Mouse (Mus musculus) neural tube, embryonic 15.5 days (tissue): ENCODE results near the gene Ubc. TPM values are rescaled to one million over a fixed set of nuclear protein-coding genes. Genes with fewer than 3 reads are reported as not detected.

Source experiments
- ATAC-seq: fragments of 200-750 bp; cut with Nextera tagmentation; 2 replicates; pipeline ENCODE4 v1.8.0; 2017; ENCODE audit warnings: mild to moderate bottlenecking, moderate TSS enrichment, moderate library complexity; ENCODE audit not compliant: low FRiP score
- H3K27ac ChIP-seq: fragments of 300-500 bp; sonication (generic); replicated peaks from 2 replicates; pipeline ENCODE4 v1.5.1; 2015; ENCODE audit warnings: mild to moderate bottlenecking, inconsistent platforms
- H3K27me3 ChIP-seq: fragments of 300-500 bp; sonication (generic); replicated peaks from 2 replicates; pipeline ENCODE4 v1.6.1; 2015; ENCODE audit warnings: inconsistent platforms
- H3K36me3 ChIP-seq: fragments of 300-500 bp; sonication (generic); 2 replicates; pipeline ENCODE4 v1.6.1; 2015; ENCODE audit warnings: inconsistent platforms
- H3K4me1 ChIP-seq: fragments of 300-500 bp; sonication (generic); 2 replicates; pipeline ENCODE4 v1.6.1; 2015; ENCODE audit warnings: inconsistent platforms
- H3K4me2 ChIP-seq: fragments of 300-500 bp; sonication (generic); 2 replicates; pipeline ENCODE4 v1.6.1; 2015; ENCODE audit warnings: inconsistent platforms, mild to moderate bottlenecking, moderate library complexity
- H3K4me3 ChIP-seq: fragments of 300-500 bp; sonication (generic); replicated peaks from 2 replicates; pipeline ENCODE4 v1.5.1; 2015; ENCODE audit warnings: mild to moderate bottlenecking, inconsistent platforms
- H3K9ac ChIP-seq: fragments of 300-500 bp; sonication (generic); replicated peaks from 2 replicates; pipeline ENCODE4 v1.6.1; 2015; ENCODE audit warnings: mild to moderate bottlenecking, inconsistent platforms
- H3K9me3 ChIP-seq: fragments of 300-500 bp; sonication (generic); replicated peaks from 2 replicates; pipeline ENCODE4 v1.6.1; 2016; ENCODE audit warnings: inconsistent platforms
- WGBS: fragments of 180-500 bp; shearing (Covaris S2); methylation state at CpG from one replicate; pipeline ENCODE4 v1.1.7; 2015; ENCODE audit warnings: mixed read lengths; 5-methylcytosine and 5-hydroxymethylcytosine counted together
- polyA plus RNA-seq: library from polyadenylated mRNA; unstranded; fragments of >200 nt; fragmentation: Nextera tagmentation; extraction: Ambion mirVana; gene quantifications from 2 replicates; pipeline ENCODE4 v1.2.1, GENCODE M21; 2015

Gene Ubc
- polyA plus RNA-seq, 1 experiment from 2014 or later, result 1,380 TPM

DNA sequence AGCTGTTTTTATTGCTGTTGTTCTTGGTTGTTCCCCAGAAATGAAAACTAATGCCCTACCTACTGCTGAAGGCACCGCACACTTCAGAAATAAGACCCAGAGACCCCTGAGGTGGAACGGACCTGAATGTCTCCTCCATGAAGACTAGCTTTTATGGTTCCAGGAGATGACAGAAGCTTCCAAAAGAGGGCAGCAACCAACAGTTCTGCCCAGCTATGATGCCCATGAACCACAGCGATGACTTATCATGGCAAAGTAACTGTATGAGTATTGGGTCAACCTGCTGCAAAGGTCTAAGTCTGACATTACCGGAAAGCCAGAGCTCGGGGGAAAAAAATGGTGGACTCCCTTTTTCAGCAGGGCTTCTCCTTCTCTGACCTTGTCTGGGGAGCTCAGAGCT is 11.1 kb downstream of the Ubc start:
- no peak overlapping the region for H3K4me3 ChIP-seq
- no peaks in the 10 kb centered on the region for H3K36me3 ChIP-seq
- 84% methylated on average over 5 of the region's 5 CpGs for WGBS
- no peak for ATAC-seq
- H3K27ac ChIP-seq, result no peak overlapping the region
- H3K9me3 ChIP-seq, result no peaks in the 10 kb centered on the region
- H3K4me1 ChIP-seq, result peaks cover 9% of the 10 kb centered on the region; the same call in 1 of the 2 replicates
- no peak overlapping the region for H3K9ac ChIP-seq
- no peak overlapping the region for H3K4me2 ChIP-seq
- H3K27me3 ChIP-seq, result no peaks in the 10 kb centered on the region

DNA sequence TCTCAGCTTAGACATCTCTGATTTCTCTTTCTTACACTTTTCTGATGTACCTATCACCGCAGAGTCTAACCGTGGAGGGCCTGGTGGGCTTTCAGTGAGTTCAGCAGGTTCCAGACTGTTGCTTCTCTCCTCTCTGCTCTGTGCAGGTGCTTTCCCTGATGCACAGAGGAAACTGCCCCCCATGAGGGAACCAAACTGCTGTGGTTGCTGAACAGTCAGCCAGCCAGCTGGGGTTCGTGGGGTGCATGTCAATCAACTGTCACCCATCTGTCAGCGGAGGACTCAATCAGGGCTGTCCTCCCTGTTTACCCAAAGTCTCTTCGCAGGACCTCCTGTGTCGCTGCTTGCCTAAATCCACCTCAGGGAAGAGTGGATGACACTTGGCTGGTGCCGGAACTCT is 12.8 kb downstream of the Ubc start:
- H3K4me1 ChIP-seq, result peaks cover 2% of the 10 kb centered on the region; the same call in 1 of the 2 replicates
- H3K27me3 ChIP-seq, result no peaks in the 10 kb centered on the region
- no peaks in the 10 kb centered on the region for H3K36me3 ChIP-seq
- no peak overlapping the region for H3K27ac ChIP-seq
- WGBS, result 78% methylated on average over 7 of the region's 7 CpGs
- no peak overlapping the region for H3K9ac ChIP-seq
- ATAC-seq, result no peak
- H3K4me3 ChIP-seq, result no peak overlapping the region
- H3K9me3 ChIP-seq, result no peaks in the 10 kb centered on the region
- H3K4me2 ChIP-seq, result no peak overlapping the region

DNA sequence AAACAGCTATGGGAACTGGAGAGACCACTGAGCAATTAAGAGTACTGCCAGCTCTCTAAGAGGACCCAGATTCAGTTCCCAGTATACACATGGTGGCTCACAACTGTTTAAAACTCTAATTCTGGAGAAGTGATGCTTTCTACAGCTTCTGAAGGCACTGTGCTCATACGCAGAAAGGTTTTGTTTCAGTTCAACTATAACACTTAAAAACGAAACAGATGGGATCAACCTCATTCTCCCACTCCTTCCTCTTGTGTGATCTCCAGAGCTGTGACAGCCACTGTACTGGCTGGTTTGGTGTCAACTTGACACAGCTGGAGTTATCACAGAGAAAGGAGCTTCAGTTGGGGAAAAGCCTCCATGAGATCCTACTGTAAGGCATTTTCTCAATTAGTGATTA is 14.1 kb downstream of the Ubc start:
- Histone ChIP-seq H3K27me3 (no peaks in the 10 kb centered on the region), H3K4me2 (no peak overlapping the region), H3K4me3 (no peak overlapping the region), H3K4me1 (no peaks in the 10 kb centered on the region), H3K9me3 (no peaks in the 10 kb centered on the region), H3K36me3 (no peaks in the 10 kb centered on the region), H3K9ac (no peak overlapping the region), H3K27ac (no peak overlapping the region)
- ATAC-seq, result no peak
- 89% methylated on average over 2 of the region's 2 CpGs for WGBS

DNA sequence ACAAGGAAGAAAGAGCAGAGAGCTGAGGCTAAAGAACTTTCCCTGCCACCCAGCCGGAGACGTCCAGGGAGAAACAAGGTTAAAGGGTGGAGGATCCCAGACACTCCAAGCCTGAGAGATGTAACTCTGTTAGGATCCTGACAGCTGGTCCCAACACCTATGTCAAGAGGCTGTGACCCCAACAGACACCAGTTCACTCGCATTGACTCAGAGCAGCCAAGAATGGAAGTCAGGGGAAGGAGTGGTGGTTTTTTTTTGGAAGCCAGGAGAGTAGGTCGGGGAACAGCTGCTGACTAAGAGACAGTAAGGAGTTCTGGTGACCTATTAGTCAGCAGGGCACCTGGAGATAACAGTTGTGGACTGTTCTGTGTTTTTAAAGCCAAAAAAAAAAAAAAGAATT is 18.0 kb downstream of the Ubc start:
- no peak overlapping the region for H3K9ac ChIP-seq
- WGBS, result 88% methylated on average over 4 of the region's 4 CpGs
- no peak overlapping the region for H3K4me2 ChIP-seq
- H3K4me1 ChIP-seq, result no peaks in the 10 kb centered on the region
- H3K27me3 ChIP-seq, result no peaks in the 10 kb centered on the region
- H3K36me3 ChIP-seq, result no peaks in the 10 kb centered on the region
- no peaks in the 10 kb centered on the region for H3K9me3 ChIP-seq
- no peak overlapping the region for H3K27ac ChIP-seq
- H3K4me3 ChIP-seq, result no peak overlapping the region
- ATAC-seq, result no peak

DNA sequence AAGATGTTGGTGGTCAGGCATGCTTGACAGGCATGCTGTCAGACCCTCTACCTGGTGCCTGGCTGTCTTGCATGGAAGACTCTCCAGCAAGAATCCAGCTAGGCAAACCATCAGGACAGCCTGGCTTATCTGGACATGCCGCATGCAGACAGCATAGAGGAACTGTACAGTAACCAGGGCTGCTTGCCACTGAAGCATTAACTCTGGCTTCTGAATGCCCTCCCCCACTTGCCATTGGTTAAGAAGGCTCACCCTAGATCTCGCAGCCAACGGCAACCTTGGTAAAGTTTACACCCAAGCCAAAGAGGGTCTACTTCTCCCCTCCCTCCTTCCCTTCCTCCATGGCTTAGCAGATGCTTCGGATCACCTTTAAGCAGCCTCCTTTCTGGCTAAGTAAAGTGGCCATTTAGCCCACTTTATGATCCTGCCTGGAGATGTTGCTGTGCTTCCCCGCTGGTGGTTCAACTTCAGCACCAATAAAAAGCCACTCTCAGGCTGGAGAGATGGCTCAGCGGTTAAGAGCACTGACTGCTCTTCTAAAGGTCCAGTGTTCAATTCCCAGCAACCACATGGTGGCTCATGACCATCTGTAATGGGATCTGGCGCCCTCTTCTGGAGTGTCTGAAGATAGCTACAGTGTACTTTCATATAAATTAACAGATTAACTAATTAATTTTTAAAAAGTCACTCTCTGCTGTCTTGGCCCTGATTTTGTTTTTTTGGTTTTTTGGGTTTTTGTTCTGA is 18.9 kb downstream of the Ubc start:
- Histone ChIP-seq H3K27ac (no peak overlapping the region), H3K9me3 (no peaks in the 10 kb centered on the region), H3K4me2 (no peak overlapping the region), H3K4me3 (no peak overlapping the region), H3K9ac (no peak overlapping the region), H3K4me1 (no peaks in the 10 kb centered on the region), H3K27me3 (no peaks in the 10 kb centered on the region), H3K36me3 (no peaks in the 10 kb centered on the region)
- 68% methylated on average over 7 of the region's 7 CpGs for WGBS
- ATAC-seq, result no peak

DNA sequence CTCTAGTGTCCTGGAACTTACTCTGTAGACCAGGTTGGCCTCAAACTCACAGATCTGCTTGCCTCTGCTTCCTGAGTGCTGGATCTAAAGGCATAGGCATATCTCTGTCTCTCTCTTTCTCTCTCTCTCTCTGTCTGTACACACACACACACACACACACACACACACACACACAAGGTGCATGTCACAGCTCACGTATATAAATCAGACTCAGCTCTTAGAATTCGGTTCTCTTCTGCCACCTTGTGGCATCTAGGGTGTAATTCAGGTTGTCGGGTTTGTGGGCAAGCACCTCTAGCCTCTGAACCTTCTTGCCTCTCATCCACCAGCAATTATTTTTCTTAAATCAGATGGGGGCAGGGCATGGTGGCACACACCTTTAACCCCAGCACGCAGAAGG is 21.4 kb downstream of the Ubc start:
- ATAC-seq, result no peak

DNA sequence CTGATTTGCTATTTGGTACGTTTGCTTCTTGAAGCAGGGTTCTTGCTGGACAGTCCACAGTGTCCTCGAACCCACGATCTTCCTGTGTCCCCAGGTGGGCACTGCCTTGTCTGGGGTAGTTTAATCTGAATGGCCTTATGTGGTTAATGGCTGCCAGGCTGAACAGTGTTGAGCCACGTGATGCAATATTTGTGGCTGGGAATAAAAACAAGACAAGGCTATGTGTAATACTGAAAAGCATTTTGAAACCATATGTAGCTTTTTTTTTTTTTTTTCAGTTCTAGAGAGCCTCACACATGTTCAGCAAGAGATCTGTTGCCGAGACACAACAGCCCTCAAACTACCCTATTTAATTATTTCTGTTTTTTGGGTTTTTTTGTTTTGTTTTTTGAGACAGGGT is 21.8 kb downstream of the Ubc start:
- WGBS, result 72% methylated on average over 5 of the region's 5 CpGs
- no peak for ATAC-seq

More for the DNA sequence above, 21.4 kb downstream of the Ubc start:
- Histone ChIP-seq H3K4me2 (no peak overlapping the region), H3K9me3 (no peaks in the 10 kb centered on the region), H3K27ac (no peak overlapping the region), H3K4me3 (no peak overlapping the region), H3K9ac (no peak overlapping the region), H3K27me3 (no peaks in the 10 kb centered on the region), H3K36me3 (no peaks in the 10 kb centered on the region), H3K4me1 (no peaks in the 10 kb centered on the region)
- 2% methylated on average over 4 of the region's 4 CpGs for WGBS

DNA sequence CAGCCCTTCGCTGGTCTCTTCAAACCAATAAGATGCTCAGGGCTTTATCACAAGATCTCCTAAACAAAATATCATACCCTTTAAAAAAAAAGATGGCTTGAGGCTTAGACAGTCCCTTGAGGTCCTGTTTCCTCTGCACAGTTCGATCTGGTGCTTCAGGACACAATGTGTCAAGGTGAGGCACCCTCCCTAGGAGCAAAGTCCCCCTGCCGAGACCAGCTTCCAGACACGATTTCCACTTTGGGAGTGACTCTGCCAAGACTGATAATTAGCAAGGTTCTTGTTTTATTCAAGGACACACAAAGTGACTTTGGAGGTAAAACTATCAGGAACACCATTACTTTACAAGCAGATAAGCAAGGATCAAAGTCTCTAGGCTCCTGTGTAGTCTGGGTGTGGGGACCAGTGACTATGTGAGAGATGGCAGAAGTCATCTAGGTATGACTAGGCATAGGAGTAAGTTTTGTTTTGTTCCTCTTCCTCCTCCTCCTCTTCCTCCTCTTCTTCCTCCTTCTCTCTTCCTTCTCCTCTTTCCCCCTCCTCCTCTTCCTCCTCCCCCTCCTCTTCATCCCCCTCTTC is 25.1 kb downstream of the Ubc start:
- Histone ChIP-seq H3K4me3 (no peak overlapping the region), H3K4me2 (no peak overlapping the region), H3K27ac (no peak overlapping the region), H3K27me3 (no peaks in the 10 kb centered on the region), H3K4me1 (no peaks in the 10 kb centered on the region), H3K36me3 (no peaks in the 10 kb centered on the region), H3K9me3 (no peaks in the 10 kb centered on the region), H3K9ac (no peak overlapping the region)
- 81% methylated on average over 4 of the region's 4 CpGs for WGBS
- no peak for ATAC-seq

More for the DNA sequence above, 21.8 kb downstream of the Ubc start:
- Histone ChIP-seq H3K27ac (no peak overlapping the region), H3K4me1 (no peaks in the 10 kb centered on the region), H3K27me3 (no peaks in the 10 kb centered on the region), H3K9ac (no peak overlapping the region), H3K4me3 (no peak overlapping the region), H3K36me3 (no peaks in the 10 kb centered on the region), H3K9me3 (no peaks in the 10 kb centered on the region), H3K4me2 (no peak overlapping the region)

DNA sequence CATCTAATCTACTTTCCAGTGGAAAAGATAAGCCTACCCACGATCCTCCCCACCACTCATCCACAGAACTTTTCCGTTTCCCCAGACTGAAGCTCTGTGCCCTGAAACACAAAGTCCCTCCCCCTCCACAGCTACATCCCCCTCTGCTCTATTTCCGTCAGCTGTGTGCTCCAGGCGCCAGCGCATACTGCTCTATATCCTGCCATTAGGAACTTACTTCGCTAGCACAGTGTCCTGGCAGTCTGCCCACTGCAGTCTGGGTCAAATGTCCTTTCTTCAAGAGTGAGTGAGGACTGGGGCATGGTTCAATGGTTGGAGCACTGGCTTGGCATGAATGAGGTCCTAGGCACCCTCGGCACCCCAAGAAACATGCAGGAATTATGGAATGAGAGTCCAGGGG is 26.1 kb downstream of the Ubc start:
- H3K9ac ChIP-seq, result no peak overlapping the region
- WGBS, result 80% methylated on average over 7 of the region's 7 CpGs

DNA sequence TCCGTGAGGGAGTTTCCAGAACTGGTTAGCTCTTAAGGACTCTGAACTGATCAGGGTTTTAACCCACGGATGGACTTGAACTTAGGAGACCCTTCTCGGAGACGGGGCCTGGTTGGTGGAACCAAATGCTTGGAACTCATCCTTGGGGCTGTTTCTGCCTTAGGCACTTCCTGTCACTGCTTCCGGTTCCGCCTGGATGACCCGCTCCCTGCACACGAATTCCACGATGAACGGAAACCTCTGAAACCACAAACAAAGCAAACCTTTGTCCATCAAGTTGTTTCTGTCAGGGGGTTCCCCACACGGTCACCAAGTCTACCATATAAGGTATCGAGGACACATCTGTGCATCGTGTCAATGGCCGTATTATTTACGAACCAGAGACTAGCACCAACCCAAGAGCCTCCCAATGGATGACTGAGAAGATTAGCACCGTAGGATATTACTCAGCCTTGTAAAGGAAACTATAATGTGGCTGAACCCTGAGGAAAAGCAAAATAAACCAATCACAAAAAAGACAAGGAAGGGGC is 29.0 kb downstream of the Ubc start:
- Histone ChIP-seq H3K9me3 (no peaks in the 10 kb centered on the region), H3K36me3 (no peaks in the 10 kb centered on the region), H3K9ac (no peak overlapping the region), H3K4me1 (no peaks in the 10 kb centered on the region), H3K4me3 (no peak overlapping the region), H3K4me2 (no peak overlapping the region), H3K27ac (no peak overlapping the region), H3K27me3 (no peaks in the 10 kb centered on the region)
- 87% methylated on average over 16 of the region's 16 CpGs for WGBS
- ATAC-seq, result no peak

More for the DNA sequence above, 26.1 kb downstream of the Ubc start:
- no peak for ATAC-seq
- Histone ChIP-seq H3K27ac (no peak overlapping the region), H3K36me3 (no peaks in the 10 kb centered on the region), H3K27me3 (no peaks in the 10 kb centered on the region), H3K4me3 (no peak overlapping the region), H3K4me1 (no peaks in the 10 kb centered on the region), H3K4me2 (no peak overlapping the region), H3K9me3 (no peaks in the 10 kb centered on the region)

DNA sequence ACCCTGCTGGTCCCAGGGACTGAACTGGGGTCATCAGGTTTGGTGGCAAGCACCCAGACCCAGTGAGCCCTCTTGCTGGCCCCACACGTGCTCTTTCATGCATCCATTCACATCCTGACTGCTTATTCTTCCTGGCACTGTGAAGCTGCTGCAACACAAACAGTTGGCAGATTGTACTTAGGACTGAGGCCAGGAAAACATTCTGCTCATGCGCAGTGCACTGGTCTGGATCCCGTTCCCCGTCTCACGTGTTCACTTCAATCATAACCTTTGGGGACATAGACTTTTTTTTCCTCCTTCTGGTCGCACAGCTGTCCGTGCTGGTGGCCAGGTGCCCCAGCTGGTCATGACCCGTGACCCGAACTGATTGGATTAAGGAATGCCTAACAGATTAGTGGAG is 29.4 kb downstream of the Ubc start:
- no peaks in the 10 kb centered on the region for H3K36me3 ChIP-seq
- H3K27me3 ChIP-seq, result no peaks in the 10 kb centered on the region
- no peaks in the 10 kb centered on the region for H3K9me3 ChIP-seq
- H3K27ac ChIP-seq, result no peak overlapping the region
- no peak overlapping the region for H3K9ac ChIP-seq
- no peak overlapping the region for H3K4me2 ChIP-seq
- ATAC-seq, result no peak
- no peaks in the 10 kb centered on the region for H3K4me1 ChIP-seq
- H3K4me3 ChIP-seq, result no peak overlapping the region
- WGBS, result 76% methylated on average over 9 of the region's 9 CpGs

DNA sequence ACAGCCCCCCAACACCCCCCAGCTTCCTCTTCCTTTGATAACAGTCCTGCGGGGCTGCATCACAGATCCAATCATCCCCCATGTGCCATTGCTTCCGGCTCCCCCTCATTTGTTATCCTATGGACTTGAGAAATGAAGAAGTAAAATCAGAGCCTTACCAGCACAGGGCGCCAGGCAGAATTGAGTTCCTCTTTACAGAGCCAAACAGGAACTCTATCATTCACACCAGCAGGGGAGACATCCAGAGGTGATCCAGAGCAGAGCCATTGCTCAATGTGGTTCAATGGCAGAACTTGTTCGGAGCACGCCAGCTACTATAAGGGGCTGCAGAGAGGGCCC is 31.8 kb downstream of the Ubc start:
- Histone ChIP-seq H3K9ac (no peak overlapping the region), H3K27ac (no peak overlapping the region), H3K9me3 (no peaks in the 10 kb centered on the region), H3K36me3 (no peaks in the 10 kb centered on the region), H3K4me2 (no peak overlapping the region), H3K4me3 (no peak overlapping the region), H3K4me1 (peaks cover 3% of the 10 kb centered on the region; the same call in 1 of the 2 replicates), H3K27me3 (no peaks in the 10 kb centered on the region)
- 81% methylated on average over 5 of the region's 5 CpGs for WGBS
- no peak for ATAC-seq
